Mouse (Mus musculus): ENCODE results near the gene Ccdc141. TPM values are rescaled to one million over a fixed set of nuclear protein-coding genes. Genes with fewer than 3 reads are reported as not detected.

Ccdc141 gene
- polyA plus RNA-seq, 1 experiment from 2014 or later: 8.4 TPM

DNA sequence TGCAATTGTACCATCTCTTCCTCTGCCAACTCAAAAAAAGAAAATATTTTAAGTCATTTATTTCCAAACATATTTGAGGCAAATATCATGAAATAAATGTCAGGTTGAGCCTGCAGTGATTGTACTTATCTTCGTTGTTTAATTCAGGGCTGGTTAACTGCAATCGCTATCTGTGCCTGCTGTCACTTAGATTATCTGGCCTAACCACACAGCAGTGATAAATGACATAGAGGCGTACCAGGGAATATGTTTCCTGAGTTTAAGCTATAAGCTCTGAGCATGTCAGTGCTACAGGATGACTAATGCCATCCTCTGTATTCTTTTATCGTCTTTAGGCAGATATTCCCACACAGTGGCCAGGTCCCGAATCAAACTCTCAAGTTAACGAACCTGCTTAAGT lies 31.6 kb downstream of the Ccdc141 start:
- TF ChIP-seq CTCF (IDR thresholded peaks at IDR 0.05; ENCODE audit: low read depth): no peak
- H3K4me2 ChIP-seq: no peak overlapping the region
- H3K36me3 ChIP-seq (ENCODE audit: insufficient read depth): no peaks in the 10 kb centered on the region
- ATAC-seq (ENCODE audit: insufficient read depth): no peak
- no peaks in the 10 kb centered on the region for H3K9me3 ChIP-seq (ENCODE audit: low read depth, low read length)
- H3K9ac ChIP-seq: no peak overlapping the region
- H3K27me3 ChIP-seq (ENCODE audit: insufficient read depth, low read length): no peaks in the 10 kb centered on the region
- DNase-seq: no peak
- H3K4me1 ChIP-seq (ENCODE audit: insufficient read depth): no peaks in the 10 kb centered on the region
- no peak overlapping the region for H3K4me3 ChIP-seq (ENCODE audit: low read depth, low read length)
- 34% methylated on average over 6 of the region's 6 CpGs for WGBS
- H3K27ac ChIP-seq (ENCODE audit: low read depth): no peak overlapping the region

DNA sequence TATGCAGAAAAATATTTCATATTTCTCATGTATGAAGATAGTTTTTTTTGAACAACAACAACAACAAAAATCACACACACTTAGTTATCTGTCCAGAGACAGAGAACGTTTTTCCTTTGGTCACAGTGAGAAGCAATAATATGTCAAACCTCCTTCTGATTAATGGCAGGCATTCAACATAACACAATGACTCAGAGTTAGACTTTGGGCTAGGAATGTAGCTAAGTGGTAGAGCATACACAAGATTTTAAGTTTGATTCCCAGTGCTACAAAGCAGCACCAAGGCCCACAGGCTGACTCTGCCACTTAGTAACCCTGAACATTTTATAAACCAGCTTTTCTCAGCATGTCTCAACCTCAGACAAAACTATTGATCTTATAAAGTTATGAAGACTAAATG lies 35.5 kb downstream of the Ccdc141 start:
- no peaks in the 10 kb centered on the region for H3K4me1 ChIP-seq (ENCODE audit: insufficient read depth)
- H3K9me3 ChIP-seq (ENCODE audit: low read depth, low read length): no peaks in the 10 kb centered on the region
- no peak overlapping the region for H3K4me2 ChIP-seq
- no peaks in the 10 kb centered on the region for H3K36me3 ChIP-seq (ENCODE audit: insufficient read depth)
- H3K4me3 ChIP-seq (ENCODE audit: low read depth, low read length): no peak overlapping the region
- H3K27ac ChIP-seq (ENCODE audit: low read depth): no peak overlapping the region
- WGBS: 22% methylated on average over 1 of the region's 1 CpGs
- ATAC-seq (ENCODE audit: insufficient read depth) (no peak), DNase-seq (no peak)
- TF ChIP-seq CTCF (IDR thresholded peaks at IDR 0.05; ENCODE audit: low read depth): no peak
- H3K27me3 ChIP-seq (ENCODE audit: insufficient read depth, low read length): no peaks in the 10 kb centered on the region
- H3K9ac ChIP-seq: no peak overlapping the region

DNA sequence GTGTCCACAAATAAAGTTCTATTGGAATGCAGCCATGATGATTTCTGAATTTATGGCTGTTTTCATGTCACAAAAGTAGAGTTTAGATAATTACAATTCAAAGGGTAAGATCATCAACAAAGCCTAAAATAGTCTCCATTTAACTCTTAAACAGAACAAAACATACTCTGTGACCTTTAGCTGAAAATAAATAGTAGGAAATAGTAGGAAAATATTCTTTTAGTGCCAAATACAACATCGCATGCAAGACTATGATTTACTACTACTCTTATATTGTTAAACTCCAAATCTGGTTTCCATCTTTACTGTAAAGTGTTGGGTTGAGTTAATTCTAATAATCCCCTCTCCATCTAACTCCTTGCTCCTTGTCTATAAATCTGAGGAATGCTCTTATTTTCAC lies 37.0 kb downstream of the Ccdc141 start:
- 57% methylated on average over 1 of the region's 1 CpGs for WGBS
- Histone ChIP-seq H3K9me3 (ENCODE audit: low read depth, low read length) (no peaks in the 10 kb centered on the region), H3K27me3 (ENCODE audit: insufficient read depth, low read length) (no peaks in the 10 kb centered on the region), H3K4me3 (ENCODE audit: low read depth, low read length) (no peak overlapping the region), H3K9ac (no peak overlapping the region), H3K4me2 (no peak overlapping the region), H3K27ac (ENCODE audit: low read depth) (no peak overlapping the region), H3K4me1 (ENCODE audit: insufficient read depth) (no peaks in the 10 kb centered on the region), H3K36me3 (ENCODE audit: insufficient read depth) (no peaks in the 10 kb centered on the region)
- ATAC-seq (ENCODE audit: insufficient read depth) (no peak), DNase-seq (no peak)
- no peak for TF ChIP-seq CTCF (IDR thresholded peaks at IDR 0.05; ENCODE audit: low read depth)

DNA sequence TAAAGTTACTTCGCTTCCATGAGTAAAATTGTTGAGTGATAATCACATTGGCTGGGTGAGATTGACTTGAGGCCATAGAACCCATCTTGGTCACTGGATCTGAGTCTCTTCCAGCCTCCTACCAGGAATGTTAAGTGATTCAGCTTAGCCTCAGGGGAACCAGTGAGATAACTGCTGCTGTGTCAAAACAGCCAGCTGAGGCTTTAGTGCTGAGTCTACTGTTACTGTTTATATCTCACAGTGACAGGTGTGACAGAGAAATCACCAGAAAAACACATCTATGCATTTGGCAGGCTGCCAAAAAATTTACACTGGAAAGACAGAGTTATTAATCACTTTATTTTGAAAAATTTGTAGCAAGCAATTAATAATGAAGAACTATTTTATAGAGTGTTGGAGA lies 43.5 kb downstream of the Ccdc141 start:
- peak; percentile 73 for DNase-seq
- 45% methylated on average over 1 of the region's 1 CpGs for WGBS
- Histone ChIP-seq H3K4me1 (ENCODE audit: insufficient read depth) (no peaks in the 10 kb centered on the region), H3K27me3 (ENCODE audit: insufficient read depth, low read length) (no peaks in the 10 kb centered on the region), H3K27ac (ENCODE audit: low read depth) (no peak overlapping the region), H3K36me3 (ENCODE audit: insufficient read depth) (no peaks in the 10 kb centered on the region), H3K9me3 (ENCODE audit: low read depth, low read length) (no peaks in the 10 kb centered on the region), H3K4me3 (ENCODE audit: low read depth, low read length) (no peak overlapping the region), H3K9ac (no peak overlapping the region), H3K4me2 (no peak overlapping the region)
- ATAC-seq (ENCODE audit: insufficient read depth): peak; percentile 83
- no peak for TF ChIP-seq CTCF (IDR thresholded peaks at IDR 0.05; ENCODE audit: low read depth)

DNA sequence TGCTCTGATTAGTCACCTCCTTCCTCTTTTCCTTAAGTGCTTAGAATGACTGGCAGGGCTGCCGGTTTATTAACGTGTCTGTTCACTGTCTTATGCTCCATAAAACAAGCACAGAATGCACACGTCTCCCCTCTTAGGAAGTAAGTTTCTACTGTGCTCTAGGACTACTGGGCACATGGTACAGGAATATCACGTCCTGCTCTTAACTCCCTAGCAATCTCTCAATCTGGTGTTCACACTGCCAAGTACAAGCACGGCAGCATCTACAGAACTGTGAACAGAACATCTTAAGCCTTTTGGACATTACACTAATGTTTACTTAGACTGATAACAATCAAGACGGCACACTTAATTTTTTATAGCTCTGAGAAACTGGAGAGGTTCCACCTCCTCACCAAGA lies 52.3 kb downstream of the Ccdc141 start:
- Histone ChIP-seq H3K4me3 (ENCODE audit: low read depth, low read length) (no peak overlapping the region), H3K27ac (ENCODE audit: low read depth) (no peak overlapping the region), H3K36me3 (ENCODE audit: insufficient read depth) (no peaks in the 10 kb centered on the region), H3K9ac (no peak overlapping the region), H3K9me3 (ENCODE audit: low read depth, low read length) (no peaks in the 10 kb centered on the region), H3K27me3 (ENCODE audit: insufficient read depth, low read length) (no peaks in the 10 kb centered on the region), H3K4me1 (ENCODE audit: insufficient read depth) (no peaks in the 10 kb centered on the region; the same call in 1 of the 2 replicates), H3K4me2 (no peak overlapping the region)
- no peak for TF ChIP-seq CTCF (IDR thresholded peaks at IDR 0.05; ENCODE audit: low read depth)
- 31% methylated on average over 6 of the region's 6 CpGs for WGBS
- no peak for ATAC-seq (ENCODE audit: insufficient read depth)
- no peak for DNase-seq

DNA sequence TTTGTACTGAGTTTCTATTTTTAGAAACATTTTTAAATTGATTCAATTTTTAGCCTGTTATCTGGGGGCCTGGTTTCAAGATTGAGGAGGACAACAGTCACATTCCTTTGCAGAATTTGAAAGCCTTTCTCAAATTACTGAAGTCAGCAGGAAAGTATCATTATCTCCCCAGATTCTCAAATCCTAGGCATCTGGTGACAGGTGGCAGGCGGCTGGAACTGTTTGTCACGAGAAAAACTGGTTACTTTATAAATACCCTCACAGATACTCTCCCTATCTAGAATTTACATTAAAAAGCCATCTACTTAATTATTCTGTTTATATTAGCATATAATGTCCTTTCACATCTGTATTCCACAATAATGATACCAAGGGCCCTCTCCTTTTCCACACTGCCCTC lies 56.1 kb downstream of the Ccdc141 start:
- ATAC-seq (ENCODE audit: insufficient read depth): no peak
- Histone ChIP-seq H3K4me3 (ENCODE audit: low read depth, low read length) (no peak overlapping the region), H3K36me3 (ENCODE audit: insufficient read depth) (no peaks in the 10 kb centered on the region), H3K9ac (no peak overlapping the region), H3K4me1 (ENCODE audit: insufficient read depth) (no peaks in the 10 kb centered on the region; the same call in 1 of the 2 replicates), H3K9me3 (ENCODE audit: low read depth, low read length) (no peaks in the 10 kb centered on the region), H3K27me3 (ENCODE audit: insufficient read depth, low read length) (no peaks in the 10 kb centered on the region), H3K4me2 (no peak overlapping the region), H3K27ac (ENCODE audit: low read depth) (no peak overlapping the region)
- DNase-seq: no peak
- 24% methylated on average over 2 of the region's 2 CpGs for WGBS
- TF ChIP-seq CTCF (IDR thresholded peaks at IDR 0.05; ENCODE audit: low read depth): no peak

DNA sequence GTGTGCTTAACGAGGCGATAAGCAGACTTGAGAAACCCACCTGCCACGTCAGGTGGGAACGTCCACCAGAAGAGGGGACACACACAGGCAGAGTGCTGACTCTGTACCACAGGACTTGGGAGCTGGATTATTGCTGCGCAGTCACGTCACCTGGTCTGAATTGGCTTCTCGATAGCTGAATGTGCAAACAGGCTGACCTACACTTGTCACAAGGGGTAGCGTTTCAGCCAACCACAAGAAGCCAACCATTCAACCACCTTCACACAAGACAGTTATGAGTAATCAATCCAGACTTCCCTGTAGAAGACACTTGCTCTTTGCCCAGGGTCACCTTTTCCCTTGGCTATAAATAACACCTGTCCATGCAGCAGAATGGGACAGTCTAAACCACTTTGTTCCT lies 56.6 kb downstream of the Ccdc141 start:
- Histone ChIP-seq H3K4me3 (ENCODE audit: low read depth, low read length) (no peak overlapping the region), H3K36me3 (ENCODE audit: insufficient read depth) (no peaks in the 10 kb centered on the region), H3K9me3 (ENCODE audit: low read depth, low read length) (no peaks in the 10 kb centered on the region), H3K4me1 (ENCODE audit: insufficient read depth) (no peaks in the 10 kb centered on the region; the same call in 1 of the 2 replicates), H3K4me2 (no peak overlapping the region), H3K27me3 (ENCODE audit: insufficient read depth, low read length) (no peaks in the 10 kb centered on the region), H3K9ac (no peak overlapping the region), H3K27ac (ENCODE audit: low read depth) (no peak overlapping the region)
- 62% methylated on average over 8 of the region's 8 CpGs for WGBS
- DNase-seq: no peak
- TF ChIP-seq CTCF (IDR thresholded peaks at IDR 0.05; ENCODE audit: low read depth): no peak
- no peak for ATAC-seq (ENCODE audit: insufficient read depth)

DNA sequence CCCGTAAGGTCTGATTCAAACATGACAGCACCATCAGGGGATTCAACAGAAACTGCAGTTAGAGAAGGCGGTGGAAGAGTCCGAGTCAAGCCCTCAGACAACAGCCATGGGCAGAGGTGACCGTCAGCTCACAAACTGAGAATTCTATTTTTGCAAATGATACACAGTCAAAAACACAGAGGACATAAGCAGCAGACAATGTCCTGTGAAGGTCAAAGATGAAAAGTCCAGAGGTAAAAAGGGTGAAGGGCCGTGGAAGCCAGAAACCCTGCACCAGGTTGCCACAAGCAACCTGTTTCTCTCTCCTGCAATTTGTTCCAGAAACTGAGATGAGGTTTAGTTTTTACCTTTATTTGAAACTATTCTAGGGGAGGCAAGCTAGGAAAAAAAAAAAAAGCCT lies 57.4 kb downstream of the Ccdc141 start:
- Histone ChIP-seq H3K4me3 (ENCODE audit: low read depth, low read length) (no peak overlapping the region), H3K9me3 (ENCODE audit: low read depth, low read length) (no peaks in the 10 kb centered on the region), H3K27me3 (ENCODE audit: insufficient read depth, low read length) (no peaks in the 10 kb centered on the region), H3K36me3 (ENCODE audit: insufficient read depth) (no peaks in the 10 kb centered on the region), H3K27ac (ENCODE audit: low read depth) (no peak overlapping the region), H3K9ac (no peak overlapping the region), H3K4me2 (no peak overlapping the region), H3K4me1 (ENCODE audit: insufficient read depth) (no peaks in the 10 kb centered on the region; the same call in 1 of the 2 replicates)
- WGBS: 89% methylated on average over 5 of the region's 5 CpGs
- no peak for TF ChIP-seq CTCF (IDR thresholded peaks at IDR 0.05; ENCODE audit: low read depth)
- no peak for DNase-seq
- ATAC-seq (ENCODE audit: insufficient read depth): no peak
